Mouse (Mus musculus) myocyte (in vitro differentiated cells): ENCODE measurements around the gene Tarbp2. TPM values are rescaled to one million over a fixed set of nuclear protein-coding genes. Genes with fewer than 3 reads are reported as not detected.

Source experiments
- H3K27me3 ChIP-seq: one replicate; pipeline ENCODE4 v1.6.1; 2011; ENCODE audit not compliant: control insufficient read depth, insufficient read depth, insufficient read length
- H3K36me3 ChIP-seq: one replicate; pipeline ENCODE4 v1.6.1; 2011; ENCODE audit not compliant: control insufficient read depth, insufficient read depth
- H3K4me2 ChIP-seq: one replicate; pipeline ENCODE4 v1.6.1; 2011; ENCODE audit warnings: low read depth, control low read depth
- H3K4me3 ChIP-seq: one replicate; pipeline ENCODE4 v1.5.1; 2011; ENCODE audit warnings: mild to moderate bottlenecking, control low read depth, moderate library complexity
- H3K79me2 ChIP-seq: one replicate; pipeline ENCODE4 v1.6.1; 2011; ENCODE audit not compliant: control insufficient read depth, insufficient read depth
- H3ac ChIP-seq: one replicate; pipeline ENCODE4 v1.6.1; 2011; ENCODE audit not compliant: control insufficient read depth, insufficient read length
- CEBPB ChIP-seq: IDR thresholded peaks from 2 replicates; pipeline ENCODE4 v1.6.1; 2011; ENCODE audit warnings: mild to moderate bottlenecking, moderate library complexity; ENCODE audit not compliant: poor library complexity, insufficient read depth, severe bottlenecking
- E2F4 ChIP-seq: IDR thresholded peaks from one replicate; pipeline ENCODE4 v1.6.1; 2011; ENCODE audit warnings: mild to moderate bottlenecking, control low read depth, moderate library complexity; ENCODE audit not compliant: insufficient read depth
- MAX ChIP-seq: IDR thresholded peaks from one replicate; pipeline ENCODE4 v1.6.1; 2011; ENCODE audit warnings: low read depth, mild to moderate bottlenecking, control low read depth
- MYOD1 ChIP-seq, 3 experiments: IDR thresholded peaks; one replicate each; pipeline ENCODE4 v1.6.1; 2011; ENCODE audit warnings: control low read depth in 2 of 3, low read depth in 2 of 3, mild to moderate bottlenecking in 2 of 3, moderate library complexity in 1 of 3; ENCODE audit not compliant: insufficient read length in 2 of 3, control insufficient read depth in 1 of 3
- MYOG ChIP-seq, 3 experiments: IDR thresholded peaks; one replicate each; pipeline ENCODE4 v1.6.1; 2011; ENCODE audit warnings: control low read depth in 2 of 3, low read depth in 2 of 3, mild to moderate bottlenecking in 2 of 3; ENCODE audit not compliant: insufficient read length in 2 of 3, control insufficient read depth in 1 of 3, insufficient read depth in 1 of 3
- POLR2A ChIP-seq: IDR thresholded peaks from one replicate; pipeline ENCODE4 v1.6.1; 2011; ENCODE audit warnings: low read depth, mild to moderate bottlenecking, control low read depth, moderate library complexity; ENCODE audit not compliant: insufficient read length
- POLR2AphosphoS2 ChIP-seq: IDR thresholded peaks from one replicate; pipeline ENCODE4 v1.6.1; 2011; ENCODE audit warnings: low read depth, control low read depth; ENCODE audit not compliant: insufficient read length
- REST ChIP-seq: IDR thresholded peaks from one replicate; pipeline ENCODE4 v1.6.1; 2011; ENCODE audit warnings: mild to moderate bottlenecking, control low read depth, moderate library complexity; ENCODE audit not compliant: insufficient read depth, insufficient read length
- SRF ChIP-seq: IDR thresholded peaks from one replicate; pipeline ENCODE4 v1.6.1; 2011; ENCODE audit warnings: low read depth; ENCODE audit not compliant: control insufficient read depth, insufficient read length
- TCF12 ChIP-seq: IDR thresholded peaks from one replicate; pipeline ENCODE4 v1.6.1; 2011; ENCODE audit warnings: mild to moderate bottlenecking, control low read depth; ENCODE audit not compliant: poor library complexity, insufficient read depth, severe bottlenecking
- TCF3 ChIP-seq: IDR thresholded peaks from one replicate; pipeline ENCODE4 v1.6.1; 2011; ENCODE audit warnings: low read depth, control low read depth; ENCODE audit not compliant: insufficient read length
- USF1 ChIP-seq: IDR thresholded peaks from one replicate; pipeline ENCODE4 v1.6.1; 2011; ENCODE audit warnings: low read depth, mild to moderate bottlenecking, control low read depth, moderate library complexity
- polyA plus RNA-seq: library from polyadenylated mRNA; unstranded; fragments of >200 nt; fragmentation: generic; extraction: Trizol; gene quantifications from one replicate; pipeline ENCODE4 v1.2.1, GENCODE M21; 2012; ENCODE audit warnings: missing spikeins

Gene Tarbp2
- polyA plus RNA-seq, 1 experiment = 76.2 TPM

DNA sequence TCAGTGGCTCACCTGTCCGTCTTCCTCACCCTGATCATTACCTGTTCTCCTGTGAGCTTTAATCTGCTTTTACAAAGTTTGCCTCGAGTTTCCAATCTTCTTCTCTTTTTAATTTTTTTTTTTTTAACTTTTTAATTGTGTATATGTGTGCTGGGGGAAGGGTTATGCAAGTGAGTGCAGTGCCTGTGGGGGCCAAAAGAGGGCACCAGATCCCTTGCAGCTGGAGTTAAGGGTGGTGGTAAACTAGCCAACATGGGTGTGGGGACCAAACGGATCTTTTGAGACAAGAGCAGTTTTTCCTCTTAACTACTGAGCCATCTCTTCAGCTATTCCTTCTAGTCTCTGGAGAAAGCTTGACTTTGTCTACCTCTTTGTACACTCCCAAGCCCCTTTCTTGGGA lies 9.9 kb downstream of the Tarbp2 start:
- Histone ChIP-seq H3K36me3 (peaks cover 61% of the 10 kb centered on the region), H3ac (no peak overlapping the region), H3K4me3 (no peak overlapping the region), H3K79me2 (no peaks in the 10 kb centered on the region), H3K4me2 (no peak overlapping the region), H3K27me3 (no peaks in the 10 kb centered on the region)
- TF ChIP-seq POLR2A (no peak), POLR2AphosphoS2 (no peak), CEBPB (no peak), TCF12 (no peak), SRF (no peak), MAX (no peak), MYOD1 (IDR thresholded peaks at IDR 0.05; ENCODE audit: control insufficient read depth in 1 of 3, insufficient read length in 2 of 3, low read depth in 2 of 3) (no peak), TCF3 (no peak)

DNA sequence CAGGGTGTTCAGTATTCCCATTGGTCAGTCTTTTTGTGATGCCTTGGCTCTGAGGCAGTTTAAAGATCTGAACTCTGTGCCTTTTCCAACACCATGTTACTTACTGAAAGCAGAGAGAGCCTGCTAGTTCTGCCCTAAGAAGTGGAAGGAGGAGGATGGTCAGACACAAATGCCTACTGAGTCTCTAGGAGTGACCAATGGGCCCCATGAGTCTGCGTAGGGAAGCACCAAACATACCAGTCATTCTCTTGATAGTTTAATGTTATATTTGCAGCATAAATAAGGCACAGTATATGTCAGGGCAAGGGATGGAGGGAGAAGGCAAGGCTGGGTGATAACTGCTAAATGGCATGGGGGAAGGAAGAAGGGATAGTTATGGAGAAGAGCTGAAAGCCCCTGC lies 10.4 kb downstream of the Tarbp2 start:
- Histone ChIP-seq H3K79me2 (no peaks in the 10 kb centered on the region), H3K36me3 (peaks cover 65% of the 10 kb centered on the region), H3ac (no peak overlapping the region), H3K4me3 (no peak overlapping the region), H3K27me3 (no peaks in the 10 kb centered on the region), H3K4me2 (no peak overlapping the region)
- TF ChIP-seq TCF12 (no peak), E2F4 (no peak), POLR2A (no peak), CEBPB (no peak), SRF (no peak), USF1 (no peak), MAX (no peak), MYOD1 (IDR thresholded peaks at IDR 0.05; ENCODE audit: control insufficient read depth in 1 of 3, insufficient read length in 2 of 3, low read depth in 2 of 3) (no peak)

DNA sequence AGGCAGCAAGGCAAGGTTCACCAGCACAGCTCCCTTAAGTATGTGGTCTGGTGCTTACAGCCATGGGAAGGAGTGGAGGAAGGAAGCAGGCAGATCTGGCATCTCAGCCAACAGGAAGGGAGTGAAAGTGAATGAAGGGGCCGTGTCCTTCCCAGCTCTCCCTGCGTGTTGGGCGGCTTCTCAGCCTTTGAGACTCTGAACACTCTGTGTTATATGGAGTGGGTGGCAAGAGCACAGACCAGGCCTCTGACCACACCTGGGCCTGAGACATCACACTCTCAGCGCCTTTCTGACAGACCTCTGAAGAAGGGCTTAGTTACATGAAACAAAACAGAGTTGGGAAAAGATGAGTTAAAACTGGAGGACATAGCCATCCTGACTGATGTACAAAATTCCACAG lies 12.6 kb downstream of the Tarbp2 start:
- no peak overlapping the region for H3ac ChIP-seq
- no peak overlapping the region for H3K4me2 ChIP-seq
- no peaks in the 10 kb centered on the region for H3K79me2 ChIP-seq
- TF ChIP-seq TCF12 = no peak
- no peak for TF ChIP-seq MAX
- no peak for TF ChIP-seq SRF
- TF ChIP-seq E2F4 = no peak
- TF ChIP-seq TCF3 = no peak
- no peak for TF ChIP-seq MYOG (IDR thresholded peaks at IDR 0.05; ENCODE audit: control insufficient read depth in 1 of 3, insufficient read depth in 1 of 3, insufficient read length in 2 of 3, low read depth in 2 of 3)
- TF ChIP-seq POLR2AphosphoS2 = no peak
- TF ChIP-seq POLR2A = no peak
- TF ChIP-seq REST = no peak
- TF ChIP-seq USF1 = no peak
- no peak for TF ChIP-seq CEBPB
- TF ChIP-seq MYOD1 (IDR thresholded peaks at IDR 0.05; ENCODE audit: control insufficient read depth in 1 of 3, insufficient read length in 2 of 3, low read depth in 2 of 3) = no peak
- H3K27me3 ChIP-seq = no peaks in the 10 kb centered on the region
- H3K4me3 ChIP-seq = no peak overlapping the region
- H3K36me3 ChIP-seq = peaks cover 83% of the 10 kb centered on the region

GRCm38 (mm10) chr15:102531586-102531985 lies 13.6 kb downstream of the Tarbp2 start:
- Histone ChIP-seq H3ac (no peak overlapping the region), H3K27me3 (no peaks in the 10 kb centered on the region), H3K4me3 (no peak overlapping the region), H3K79me2 (no peaks in the 10 kb centered on the region), H3K36me3 (peaks cover 87% of the 10 kb centered on the region), H3K4me2 (no peak overlapping the region)
- TF ChIP-seq REST (no peak), USF1 (no peak), MYOG (IDR thresholded peaks at IDR 0.05; ENCODE audit: control insufficient read depth in 1 of 3, insufficient read depth in 1 of 3, insufficient read length in 2 of 3, low read depth in 2 of 3) (no peak), SRF (no peak), MYOD1 (IDR thresholded peaks at IDR 0.05; ENCODE audit: control insufficient read depth in 1 of 3, insufficient read length in 2 of 3, low read depth in 2 of 3) (no peak), TCF12 (no peak), CEBPB (no peak), POLR2AphosphoS2 (no peak), TCF3 (no peak), E2F4 (no peak), POLR2A (no peak), MAX (no peak)
